Mouse (Mus musculus) lung, postnatal 0 days (tissue): Measurements from ENCODE around the gene Fer1l5. TPM values are rescaled to one million over a fixed set of nuclear protein-coding genes. Genes with fewer than 3 reads are reported as not detected.
A peak's percentile ranks its signal among the peaks of the same experiment; 100 is the strongest.

ENCODE experiments used
- ATAC-seq: fragments of 200-750 bp; cut with Nextera tagmentation; 2 replicates; pipeline ENCODE4 v1.8.0; 2017; ENCODE audit warnings: moderate library complexity
- DNase-seq: peaks from one replicate; pipeline ENCODE4 v3.0.0-alpha.2; 2016; ENCODE audit warnings: low spot score
- H3K27ac ChIP-seq: fragments of 300-500 bp; sonication (generic); 2 replicates; pipeline ENCODE4 v1.5.1; 2014; ENCODE audit warnings: antibody characterized with exemption, mild to moderate bottlenecking, low read length, mixed read lengths
- H3K27me3 ChIP-seq: fragments of 300-500 bp; sonication (generic); replicated peaks from 2 replicates; pipeline ENCODE4 v1.6.1; 2014; ENCODE audit warnings: low read length, mixed read lengths; ENCODE audit not compliant: insufficient read depth
- H3K36me3 ChIP-seq: fragments of 300-500 bp; sonication (generic); 2 replicates; pipeline ENCODE4 v1.6.1; 2014; ENCODE audit warnings: low read length, mixed read lengths; ENCODE audit not compliant: insufficient read depth
- H3K4me1 ChIP-seq: fragments of 300-500 bp; sonication (generic); 2 replicates; pipeline ENCODE4 v1.6.1; 2014; ENCODE audit warnings: antibody characterized with exemption, low read depth, low read length, mixed read lengths; ENCODE audit not compliant: insufficient read depth
- H3K4me2 ChIP-seq: fragments of 300-500 bp; sonication (generic); replicated peaks from 2 replicates; pipeline ENCODE4 v1.6.1; 2014; ENCODE audit warnings: low read depth, mild to moderate bottlenecking, low read length, moderate library complexity, mixed read lengths
- H3K4me3 ChIP-seq: fragments of 300-500 bp; sonication (generic); 2 replicates; pipeline ENCODE4 v1.5.1; 2014; ENCODE audit warnings: low read depth, low read length
- H3K9ac ChIP-seq: fragments of 300-500 bp; sonication (generic); replicated peaks from 2 replicates; pipeline ENCODE4 v1.6.1; 2014; ENCODE audit warnings: low read depth, mild to moderate bottlenecking
- H3K9me3 ChIP-seq: fragments of 300-500 bp; sonication (generic); 2 replicates; pipeline ENCODE4 v1.6.1; 2016; ENCODE audit warnings: low read length, mixed read lengths
- CTCF ChIP-seq: IDR thresholded peaks from 2 replicates; pipeline ENCODE4 v1.5.1; 2016; ENCODE audit warnings: antibody characterized with exemption, mild to moderate bottlenecking
- EP300 ChIP-seq: IDR thresholded peaks from 2 replicates; pipeline ENCODE4 v1.6.1; 2016; ENCODE audit warnings: antibody characterized with exemption, mild to moderate bottlenecking, control low read depth
- WGBS: fragments of 180-500 bp; shearing (Covaris S2); extraction: QIAGEN DNeasy Blood & Tissue Kit; methylation state at CpG from one replicate; pipeline ENCODE4 v1.1.7; 2014; 5-methylcytosine and 5-hydroxymethylcytosine counted together
- polyA plus RNA-seq: library from polyadenylated mRNA; unstranded; fragments of >200 nt; fragmentation: Nextera tagmentation; extraction: Ambion mirVana; gene quantifications from 2 replicates; pipeline ENCODE4 v1.2.1, GENCODE M21; 2015

Gene Fer1l5
- polyA plus RNA-seq, 1 experiment from 2014 or later: 0.18 TPM

DNA sequence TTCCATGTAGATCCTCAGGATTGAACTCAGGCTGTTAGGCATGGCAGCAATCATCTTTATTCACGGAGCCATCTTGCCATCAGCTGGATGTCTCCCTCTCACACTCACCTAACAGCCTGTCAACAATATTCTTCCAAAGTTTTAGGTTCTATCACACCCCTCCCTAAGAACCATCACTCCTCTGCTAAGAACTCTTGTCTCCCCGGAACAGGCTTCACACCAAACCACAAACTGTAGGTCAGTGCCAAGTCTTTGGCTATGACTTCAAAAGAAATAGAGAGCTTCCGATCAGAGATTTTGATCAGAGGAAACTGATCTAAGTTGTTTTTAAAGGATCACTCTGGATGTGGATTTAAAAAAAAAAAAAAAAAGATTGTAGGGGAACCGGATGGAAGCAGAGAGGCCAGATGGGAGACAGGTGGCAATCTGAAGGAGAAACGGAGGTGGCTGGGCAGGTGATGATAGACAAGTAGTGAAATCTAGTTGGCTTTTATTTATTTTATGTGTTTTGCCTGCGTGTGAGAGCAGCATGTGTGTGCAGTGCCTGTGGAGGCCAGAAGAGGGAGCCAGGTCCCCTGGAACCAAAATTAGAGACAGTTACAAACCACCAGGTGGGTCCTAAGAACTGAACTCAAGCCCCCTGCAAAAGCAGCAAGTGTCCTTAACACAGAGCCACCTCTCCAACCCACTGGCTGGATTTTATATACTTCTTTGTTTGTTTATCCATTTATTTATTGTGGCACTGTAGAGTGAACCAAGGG, 82.1 kb downstream of the Fer1l5 start:
- WGBS: 83% methylated on average over 6 of the region's 6 CpGs
- Histone ChIP-seq H3K27ac (no peak overlapping the region), H3K36me3 (no peaks in the 10 kb centered on the region), H3K9ac (no peak overlapping the region), H3K9me3 (0 out of 2 replicates have a peak, but pooled peaks cover 5% of the 10 kb centered on the region), H3K4me1 (no peaks in the 10 kb centered on the region), H3K4me2 (no peak overlapping the region), H3K27me3 (no peaks in the 10 kb centered on the region), H3K4me3 (no peak overlapping the region)
- ATAC-seq (no peak), DNase-seq (no peak)
- TF ChIP-seq EP300: no peak
- peak; percentile 32 for TF ChIP-seq CTCF

DNA sequence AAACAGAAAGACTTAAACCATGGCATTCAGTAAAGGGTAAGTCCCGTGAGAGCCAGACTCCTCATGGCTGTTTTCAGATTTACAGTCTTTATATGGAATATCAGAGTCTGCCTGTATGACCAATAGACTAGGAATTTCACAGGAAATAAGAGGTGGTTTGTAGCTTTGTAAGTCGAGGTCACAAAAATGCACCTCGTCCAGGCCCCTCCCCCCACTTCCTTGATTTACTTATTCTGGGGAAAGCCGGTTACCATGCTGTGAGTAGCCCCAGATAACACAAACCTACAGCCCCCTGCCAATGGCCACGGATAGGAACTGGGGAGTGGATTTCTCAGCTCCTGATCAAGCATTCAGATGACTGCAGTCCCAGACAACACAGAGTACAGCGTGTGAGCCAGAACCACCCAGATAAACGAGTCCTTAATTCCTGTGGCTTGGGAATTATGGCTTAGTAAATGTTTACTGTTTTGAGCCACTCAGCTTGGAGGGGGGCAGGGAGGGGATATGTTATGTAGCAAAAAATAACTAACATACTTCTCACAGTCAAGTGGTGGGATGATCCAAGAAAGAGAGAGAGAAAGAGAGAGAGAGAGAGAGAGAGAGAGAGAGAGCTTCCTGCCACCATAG, 85.4 kb downstream of the Fer1l5 start:
- H3K9me3 ChIP-seq: 0 out of 2 replicates have a peak, but pooled peaks cover 5% of the 10 kb centered on the region
- no peak overlapping the region for H3K4me3 ChIP-seq
- H3K27ac ChIP-seq: no peak overlapping the region
- peak; percentile 39 for DNase-seq
- WGBS: 12% methylated on average over 7 of the region's 7 CpGs
- ATAC-seq: peak; percentile 43
- no peak overlapping the region for H3K9ac ChIP-seq
- H3K4me2 ChIP-seq: no peak overlapping the region
- TF ChIP-seq CTCF (no peak), EP300 (peak; percentile 44; the same call in 1 of the 2 replicates)
- H3K36me3 ChIP-seq: no peaks in the 10 kb centered on the region
- H3K4me1 ChIP-seq: no peaks in the 10 kb centered on the region
- no peaks in the 10 kb centered on the region for H3K27me3 ChIP-seq

GRCm38 (mm10) chr1:36458169-36458568, 86.1 kb downstream of the Fer1l5 start:
- H3K9me3 ChIP-seq: 0 out of 2 replicates have a peak, but pooled peaks cover 5% of the 10 kb centered on the region
- ATAC-seq (no peak), DNase-seq (no peak)
- H3K27me3 ChIP-seq: no peaks in the 10 kb centered on the region
- no peaks in the 10 kb centered on the region for H3K4me1 ChIP-seq
- no peak for TF ChIP-seq CTCF
- no peak for TF ChIP-seq EP300
- no peak overlapping the region for H3K4me3 ChIP-seq
- H3K36me3 ChIP-seq: no peaks in the 10 kb centered on the region
- no peak overlapping the region for H3K27ac ChIP-seq
- 59% methylated on average over 5 of the region's 5 CpGs for WGBS
- H3K9ac ChIP-seq: no peak overlapping the region
- H3K4me2 ChIP-seq: no peak overlapping the region

GRCm38 (mm10) chr1:36461829-36462228, 89.7 kb downstream of the Fer1l5 start:
- Histone ChIP-seq H3K4me2 (no peak overlapping the region), H3K4me3 (no peak overlapping the region), H3K36me3 (no peaks in the 10 kb centered on the region), H3K4me1 (no peaks in the 10 kb centered on the region), H3K27me3 (no peaks in the 10 kb centered on the region), H3K27ac (no peak overlapping the region), H3K9me3 (no peaks in the 10 kb centered on the region), H3K9ac (no peak overlapping the region)
- WGBS: 13% methylated on average over 2 of the region's 2 CpGs
- TF ChIP-seq EP300: no peak
- TF ChIP-seq CTCF: no peak
- DNase-seq: no peak
- no peak for ATAC-seq

DNA sequence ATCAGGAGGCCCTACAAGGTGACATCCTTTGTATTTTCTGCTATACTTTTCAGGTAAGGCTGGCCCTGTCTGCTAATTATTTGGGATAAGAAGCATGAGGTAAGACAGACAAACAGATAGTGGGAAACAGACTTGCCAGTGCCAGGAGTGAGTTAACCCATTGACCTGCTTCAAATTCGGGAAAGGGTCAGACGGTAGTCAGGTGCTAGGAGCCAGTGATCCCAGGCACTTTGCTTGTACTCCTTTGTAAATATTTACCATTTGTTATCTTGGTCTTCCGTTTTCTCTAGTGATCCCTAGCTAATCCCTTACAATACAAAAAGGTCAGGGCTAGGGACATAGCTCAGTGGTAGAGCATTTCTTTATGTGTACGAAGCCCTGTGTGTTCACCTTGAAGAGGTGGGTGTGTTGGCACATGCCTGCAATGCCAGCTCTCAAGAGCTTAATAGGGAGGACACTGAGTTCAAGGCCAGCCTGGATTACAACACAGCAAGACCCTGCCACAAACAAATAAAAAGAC, 93.6 kb downstream of the Fer1l5 start:
- no peaks in the 10 kb centered on the region for H3K4me1 ChIP-seq
- H3K36me3 ChIP-seq: no peaks in the 10 kb centered on the region
- H3K4me3 ChIP-seq: no peak overlapping the region
- H3K9ac ChIP-seq: no peak overlapping the region
- H3K9me3 ChIP-seq: no peaks in the 10 kb centered on the region
- ATAC-seq (no peak), DNase-seq (no peak)
- H3K4me2 ChIP-seq: no peak overlapping the region
- H3K27me3 ChIP-seq: no peaks in the 10 kb centered on the region
- TF ChIP-seq CTCF: no peak
- no peak for TF ChIP-seq EP300
- H3K27ac ChIP-seq: no peak overlapping the region
- WGBS: 17% methylated on average over 4 of the region's 4 CpGs

DNA sequence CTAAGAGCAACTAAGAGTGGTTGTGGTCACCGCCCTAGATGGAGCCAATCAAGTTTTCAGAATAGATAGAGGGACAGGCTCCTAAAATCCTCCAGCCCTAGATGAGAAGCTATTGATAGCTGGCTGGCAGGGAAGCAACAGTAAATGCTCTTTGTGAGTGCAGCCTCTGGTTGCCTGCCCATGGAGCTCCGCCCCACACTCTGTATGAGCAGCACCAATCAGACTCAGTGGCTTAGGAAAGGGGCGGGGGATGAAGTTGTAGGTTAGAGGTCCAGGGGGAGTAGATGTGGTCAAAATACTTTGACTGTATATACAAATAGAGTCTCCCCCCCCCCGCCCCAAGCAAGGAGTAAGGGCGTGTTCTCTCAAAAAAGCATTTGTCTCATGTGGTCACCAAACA, 95.4 kb downstream of the Fer1l5 start:
- H3K27ac ChIP-seq: no peak overlapping the region
- ATAC-seq: no peak
- no peak overlapping the region for H3K4me2 ChIP-seq
- H3K36me3 ChIP-seq: no peaks in the 10 kb centered on the region
- no peak overlapping the region for H3K9ac ChIP-seq
- 69% methylated on average over 5 of the region's 5 CpGs for WGBS
- no peaks in the 10 kb centered on the region for H3K9me3 ChIP-seq
- peaks cover 3% of the 10 kb centered on the region; the same call in 1 of the 2 replicates for H3K4me1 ChIP-seq
- H3K27me3 ChIP-seq: no peaks in the 10 kb centered on the region
- TF ChIP-seq CTCF (no peak), EP300 (no peak)
- no peak overlapping the region for H3K4me3 ChIP-seq
- DNase-seq: no peak
